Mouse (Mus musculus) brain, embryonic 14.5 days (tissue): ENCODE data around the gene Gm21972. TPM values are rescaled to one million over a fixed set of nuclear protein-coding genes. Genes with fewer than 3 reads are reported as not detected.

Source experiments
- DNase-seq: peaks from one replicate; pipeline ENCODE4 v3.0.0-alpha.2; 2011; ENCODE audit warnings: low read depth
- CTCF ChIP-seq: fragments of 200-500 bp; IDR thresholded peaks from 2 replicates; pipeline ENCODE4 v1.5.1; 2012; ENCODE audit warnings: inconsistent platforms, mild to moderate bottlenecking, moderate library complexity, borderline replicate concordance; ENCODE audit not compliant: insufficient read depth, insufficient read length; ENCODE audit errors: extremely low read depth
- POLR2A ChIP-seq: fragments of 200-500 bp; IDR thresholded peaks from 2 replicates; pipeline ENCODE4 v1.6.1; 2012; ENCODE audit warnings: mild to moderate bottlenecking, inconsistent platforms, borderline replicate concordance; ENCODE audit not compliant: poor library complexity, insufficient read depth, insufficient read length, severe bottlenecking; ENCODE audit errors: extremely low read depth
- polyA plus RNA-seq: library from polyadenylated mRNA; depleted of rRNA; stranded (reverse); fragments of >200 nt; gene quantifications from 2 replicates; pipeline ENCODE4 v1.2.3, GENCODE M21; 2012; rRNA removed

Gene Gm21972
- polyA plus RNA-seq, 1 experiment, result 1.3 TPM

- no peak for DNase-seq
- TF ChIP-seq POLR2A (no peak), CTCF (no peak)
These were observed 67.9 kb downstream of the Gm21972 start for GRCm38 (mm10) chr1:86201312-86201711.

- no peak for DNase-seq
- TF ChIP-seq POLR2A, result no peak
- no peak for TF ChIP-seq CTCF
These were observed 69.3 kb downstream of the Gm21972 start for GRCm38 (mm10) chr1:86202617-86203219.

- DNase-seq, result no peak
- TF ChIP-seq CTCF (no peak), POLR2A (no peak)
These were observed 77.2 kb downstream of the Gm21972 start for GRCm38 (mm10) chr1:86210676-86211075.

- DNase-seq, result no peak
These were observed 78.1 kb downstream of the Gm21972 start for GRCm38 (mm10) chr1:86211498-86211897.

More at GRCm38 (mm10) chr1:86211498-86211897, 78.1 kb downstream of the Gm21972 start:
- TF ChIP-seq POLR2A (no peak), CTCF (no peak)

Other genes with a start within 250 kb of the Gm21972 start
- gene Itm2c, start 239.4 kb upstream of the Gm21972 start, polyA plus RNA-seq, result 160 and 168 TPM in 2 replicates
- 6.9 and 7.5 TPM in 2 replicates for gene 4933407L21Rik, start 205.2 kb upstream of the Gm21972 start, polyA plus RNA-seq
- gene Gpr55, start 172.6 kb upstream of the Gm21972 start, polyA plus RNA-seq, result 0.01 TPM in 1 of 2 replicates, not detected in the other
- gene Spata3, start 116.8 kb upstream of the Gm21972 start, polyA plus RNA-seq, result 0.14 and 0.29 TPM in 2 replicates
- gene 2810459M11Rik, start 87.8 kb upstream of the Gm21972 start, polyA plus RNA-seq, result 7.7 and 9.4 TPM in 2 replicates
- 88.0 and 89.0 TPM in 2 replicates for gene Psmd1, start 69.2 kb upstream of the Gm21972 start, polyA plus RNA-seq
- 0.03 TPM in 1 of 2 replicates, not detected in the other for gene Htr2b, start 21.7 kb upstream of the Gm21972 start, polyA plus RNA-seq
- 22.4 and 23.9 TPM in 2 replicates for gene Armc9, start 21.1 kb downstream of the Gm21972 start, polyA plus RNA-seq
- 5.6 and 5.8 TPM in 2 replicates for gene B3gnt7, start 169.2 kb downstream of the Gm21972 start, polyA plus RNA-seq
- 42.5 and 135 TPM in 2 replicates for gene Ncl, start 225.8 kb downstream of the Gm21972 start, polyA plus RNA-seq